Mouse (Mus musculus): ENCODE results near the gene Cdkn2aip. TPM values are rescaled to one million over a fixed set of nuclear protein-coding genes. Genes with fewer than 3 reads are reported as not detected.

Gene Cdkn2aip
- polyA plus RNA-seq, 1 experiment from 2014 or later = 47.6 TPM

DNA sequence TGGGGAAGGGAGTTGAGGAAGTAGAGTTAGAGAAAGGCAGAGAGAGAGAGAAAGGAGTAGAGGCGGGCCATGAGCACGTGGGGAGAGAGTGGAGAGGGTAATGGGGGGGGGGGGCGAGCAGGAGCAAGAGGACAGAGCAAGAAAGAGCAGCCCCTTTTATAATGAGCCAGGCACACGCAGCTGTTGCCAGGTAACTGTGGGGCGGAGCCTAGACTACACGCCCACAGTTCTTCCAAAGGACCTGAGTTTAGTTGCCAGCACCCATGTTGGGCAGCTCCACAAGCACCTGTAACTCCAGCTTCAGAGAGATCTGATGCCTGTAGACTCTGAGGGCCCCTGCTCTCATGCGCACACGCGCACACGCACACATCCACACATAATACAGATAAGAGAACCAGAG lies 21.9 kb downstream of the Cdkn2aip start:
- H3K36me3 ChIP-seq = no peaks in the 10 kb centered on the region

DNA sequence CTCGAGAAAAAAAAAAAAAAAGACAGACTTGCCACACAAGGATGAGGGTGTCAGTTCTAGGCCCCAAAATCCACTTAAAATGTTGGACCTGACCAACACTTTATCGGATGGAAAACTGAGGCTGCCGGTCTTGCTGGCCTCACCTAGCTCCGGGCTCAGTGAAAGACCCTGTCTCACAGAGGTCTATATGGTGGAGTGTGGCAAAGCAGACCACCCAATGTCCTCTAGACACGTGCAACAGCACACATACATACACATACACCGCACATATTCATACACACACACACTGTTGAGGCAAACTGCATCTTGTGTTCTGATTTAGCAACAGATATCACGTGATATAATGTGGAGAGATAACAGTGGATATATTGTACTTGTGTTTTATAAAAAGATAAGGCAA lies 22.4 kb downstream of the Cdkn2aip start:
- H3K27ac ChIP-seq = no peak overlapping the region
- peaks cover 8% of the 10 kb centered on the region; the same call in 1 of the 2 replicates for H3K27me3 ChIP-seq
- H3K4me3 ChIP-seq = no peak overlapping the region
- H3K4me2 ChIP-seq (replicated peaks) = peak overlapping the region; percentile 53; the same call in 1 of the 2 replicates
- no peaks in the 10 kb centered on the region for H3K36me3 ChIP-seq
- no peak for ATAC-seq (ENCODE audit: low FRiP score)
- 47% methylated on average over 7 of the region's 7 CpGs for WGBS
- peaks cover 7% of the 10 kb centered on the region; the same call in 1 of the 2 replicates for H3K4me1 ChIP-seq
- H3K9ac ChIP-seq = no peak overlapping the region
- peaks cover 7% of the 10 kb centered on the region; the same call in 1 of the 2 replicates for H3K9me3 ChIP-seq (replicated peaks)

More for the DNA sequence above, 21.9 kb downstream of the Cdkn2aip start:
- Histone ChIP-seq H3K4me3 (no peak overlapping the region), H3K27me3 (peaks cover 8% of the 10 kb centered on the region; the same call in 1 of the 2 replicates), H3K9me3 (replicated peaks) (peaks cover 7% of the 10 kb centered on the region; the same call in 1 of the 2 replicates), H3K4me1 (peaks cover 7% of the 10 kb centered on the region; the same call in 1 of the 2 replicates), H3K4me2 (replicated peaks) (no peak overlapping the region), H3K9ac (no peak overlapping the region), H3K27ac (no peak overlapping the region)
- ATAC-seq (ENCODE audit: low FRiP score) = no peak
- 76% methylated on average over 9 of the region's 10 CpGs for WGBS

DNA sequence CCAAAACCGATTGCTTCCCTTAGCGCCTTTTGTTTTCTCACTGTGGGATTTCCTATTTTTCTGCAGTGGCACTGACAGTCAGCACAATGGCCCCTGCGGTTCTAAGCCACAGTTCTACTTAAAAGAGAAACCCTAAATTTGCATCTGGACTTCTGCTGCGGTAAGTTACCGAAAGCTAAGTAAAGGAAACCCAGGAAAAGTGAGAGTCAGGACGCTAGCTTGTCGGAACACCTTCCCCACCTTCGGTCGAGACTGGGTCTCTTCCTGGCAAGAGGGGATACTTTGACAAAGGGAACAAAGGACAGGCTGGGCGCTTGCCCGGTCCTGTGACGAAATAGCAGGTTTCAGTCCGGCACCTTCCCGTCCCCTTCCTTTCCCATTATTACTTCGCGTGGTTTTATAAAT lies 23.1 kb downstream of the Cdkn2aip start:
- Histone ChIP-seq H3K9ac (peak overlapping the region; percentile 20), H3K4me1 (peaks cover 7% of the 10 kb centered on the region; the same call in 1 of the 2 replicates), H3K4me3 (peak overlapping the region; percentile 19), H3K9me3 (replicated peaks) (peaks cover 7% of the 10 kb centered on the region; the same call in 1 of the 2 replicates), H3K36me3 (no peaks in the 10 kb centered on the region), H3K27ac (no peak overlapping the region), H3K27me3 (peaks cover 8% of the 10 kb centered on the region; the same call in 1 of the 2 replicates), H3K4me2 (replicated peaks) (peak overlapping the region; percentile 53)
- 3% methylated on average over 16 of the region's 16 CpGs for WGBS
- no peak for ATAC-seq (ENCODE audit: low FRiP score)

DNA sequence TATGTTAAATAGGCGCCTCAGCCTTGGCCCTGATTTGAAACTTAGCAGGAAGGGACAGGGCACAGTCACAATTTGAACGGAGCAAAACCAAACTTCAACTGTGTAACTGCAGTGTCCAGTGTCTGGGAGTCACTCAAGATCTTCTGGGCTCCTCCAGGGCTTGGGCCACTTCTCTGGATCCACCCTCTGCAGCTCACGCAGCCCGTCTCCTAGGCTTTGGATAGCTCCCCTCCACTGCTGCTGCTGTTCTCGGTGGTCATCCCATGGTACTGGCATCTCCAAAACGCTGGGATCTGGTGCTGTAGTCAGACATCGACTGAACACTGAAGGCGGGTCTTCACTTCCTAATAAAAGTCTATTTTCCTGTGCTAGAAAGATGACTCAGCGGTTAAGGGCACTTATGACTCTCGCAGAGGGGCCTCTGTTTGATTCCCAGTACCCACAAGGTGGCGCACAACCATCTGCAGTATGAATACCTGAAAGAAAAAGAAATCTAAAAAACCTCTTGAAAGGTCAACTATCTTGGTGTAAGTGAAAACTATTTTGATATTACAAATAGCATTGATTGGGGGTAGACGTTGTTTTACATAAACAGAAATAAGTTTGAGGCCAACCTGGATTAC lies 23.9 kb downstream of the Cdkn2aip start:
- no peak overlapping the region for H3K9ac ChIP-seq
- ATAC-seq (ENCODE audit: low FRiP score) = 0 out of 2 replicates have a peak, but pooled peaks have one; percentile 17
- WGBS = 52% methylated on average over 12 of the region's 12 CpGs
- H3K27me3 ChIP-seq = peaks cover 8% of the 10 kb centered on the region; the same call in 1 of the 2 replicates
- no peak overlapping the region for H3K4me3 ChIP-seq
- no peak overlapping the region for H3K4me2 ChIP-seq (replicated peaks)
- H3K36me3 ChIP-seq = no peaks in the 10 kb centered on the region
- no peak overlapping the region for H3K27ac ChIP-seq
- H3K4me1 ChIP-seq = peaks cover 7% of the 10 kb centered on the region; the same call in 1 of the 2 replicates
- peaks cover 7% of the 10 kb centered on the region; the same call in 1 of the 2 replicates for H3K9me3 ChIP-seq (replicated peaks)

DNA sequence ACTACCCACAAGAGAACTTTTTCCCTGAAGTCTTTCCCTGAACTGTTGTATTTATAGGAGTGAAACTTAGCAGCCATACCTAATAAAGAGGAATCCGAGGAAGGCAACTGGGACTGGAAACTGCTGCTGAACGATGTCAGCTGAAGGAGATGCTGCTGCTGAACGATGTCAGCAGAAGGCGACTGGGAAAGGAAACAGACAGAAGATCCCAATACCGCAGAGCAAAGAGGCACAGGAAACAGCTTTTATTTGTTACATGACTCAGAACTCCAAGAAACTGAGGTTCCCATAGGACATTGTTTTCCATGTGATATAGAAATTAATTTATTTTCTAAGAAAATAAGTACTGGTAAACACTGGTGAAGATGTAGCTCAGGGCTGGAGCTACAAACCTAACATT lies 29.3 kb downstream of the Cdkn2aip start:
- no peak overlapping the region for H3K4me2 ChIP-seq (replicated peaks)
- H3K36me3 ChIP-seq = no peaks in the 10 kb centered on the region
- no peak overlapping the region for H3K4me3 ChIP-seq
- H3K27ac ChIP-seq = no peak overlapping the region
- H3K4me1 ChIP-seq = 0 out of 2 replicates have a peak, but pooled peaks cover 2% of the 10 kb centered on the region
- no peak for ATAC-seq (ENCODE audit: low FRiP score)
- peaks cover 4% of the 10 kb centered on the region; the same call in 1 of the 2 replicates for H3K9me3 ChIP-seq (replicated peaks)
- H3K9ac ChIP-seq = no peak overlapping the region
- 83% methylated on average over 5 of the region's 5 CpGs for WGBS
- no peaks in the 10 kb centered on the region for H3K27me3 ChIP-seq

DNA sequence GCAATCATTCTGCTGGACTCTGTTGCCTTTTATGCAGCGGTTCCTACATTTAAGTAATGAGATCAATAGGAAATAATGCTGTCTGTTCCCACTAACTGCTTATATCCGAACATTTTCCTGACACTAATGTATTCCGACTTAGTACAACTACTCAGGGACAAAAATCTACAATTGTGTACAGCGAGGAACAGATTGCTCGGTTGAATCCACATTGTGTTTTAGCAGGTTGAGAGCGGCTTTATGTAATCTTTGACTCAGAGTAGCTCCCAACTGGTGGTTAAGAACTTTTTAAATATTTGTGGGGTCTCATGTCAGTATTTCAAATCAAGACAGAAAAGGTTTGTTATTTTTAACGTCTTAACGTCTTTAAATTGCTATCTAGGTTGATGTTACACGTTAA lies 29.7 kb downstream of the Cdkn2aip start:
- Histone ChIP-seq H3K9me3 (replicated peaks) (no peaks in the 10 kb centered on the region), H3K36me3 (no peaks in the 10 kb centered on the region), H3K27me3 (no peaks in the 10 kb centered on the region), H3K27ac (no peak overlapping the region), H3K9ac (no peak overlapping the region), H3K4me1 (no peaks in the 10 kb centered on the region), H3K4me2 (replicated peaks) (no peak overlapping the region), H3K4me3 (no peak overlapping the region)
- ATAC-seq (ENCODE audit: low FRiP score) = no peak
- 90% methylated on average over 9 of the region's 9 CpGs for WGBS

DNA sequence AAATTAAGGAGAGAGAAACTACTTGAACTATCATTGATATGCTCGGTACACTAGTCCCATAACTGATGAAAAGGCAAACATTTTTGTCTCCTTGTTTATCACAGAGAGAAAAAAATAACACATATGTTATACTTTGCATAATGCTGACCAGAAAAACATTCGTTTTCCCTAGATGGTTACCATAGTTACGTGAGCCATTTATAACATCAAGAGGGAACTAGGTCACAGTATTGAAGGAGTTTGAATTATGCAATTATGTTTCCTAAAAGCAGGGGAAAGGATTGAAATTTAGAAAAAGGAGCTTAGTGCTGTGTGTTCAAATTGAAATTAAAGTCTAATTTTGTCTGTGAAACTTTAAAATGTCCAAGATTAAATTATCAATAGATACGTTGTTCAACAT lies 33.4 kb downstream of the Cdkn2aip start:
- no peak overlapping the region for H3K4me2 ChIP-seq (replicated peaks)
- no peak overlapping the region for H3K4me3 ChIP-seq
- no peak overlapping the region for H3K9ac ChIP-seq
- no peak for ATAC-seq (ENCODE audit: low FRiP score)
- H3K4me1 ChIP-seq = peaks cover 7% of the 10 kb centered on the region
- H3K27ac ChIP-seq = no peak overlapping the region
- WGBS = 86% methylated on average over 4 of the region's 4 CpGs
- no peaks in the 10 kb centered on the region for H3K9me3 ChIP-seq (replicated peaks)
- H3K27me3 ChIP-seq = no peaks in the 10 kb centered on the region
- H3K36me3 ChIP-seq = no peaks in the 10 kb centered on the region

DNA sequence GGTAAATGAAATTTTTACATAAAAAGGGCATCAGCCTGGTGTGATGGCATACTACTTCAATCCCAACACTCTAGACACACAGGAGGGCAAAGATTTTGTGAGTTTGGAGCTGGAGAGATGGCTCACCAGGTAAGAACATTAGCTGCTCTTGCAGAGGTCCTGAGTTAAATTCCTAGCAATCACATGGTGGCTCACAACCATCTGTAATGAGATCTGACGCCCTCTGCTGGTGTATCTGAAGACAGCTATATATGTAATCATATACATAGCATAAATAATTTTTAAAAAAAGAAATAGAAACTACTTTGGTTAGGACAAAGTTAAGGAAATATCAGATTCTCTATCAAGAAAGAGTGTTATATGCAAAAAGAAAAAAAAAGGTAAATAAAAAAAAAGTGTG lies 34.1 kb downstream of the Cdkn2aip start:
- H3K9me3 ChIP-seq (replicated peaks) = no peaks in the 10 kb centered on the region
- ATAC-seq (ENCODE audit: low FRiP score) = no peak

DNA sequence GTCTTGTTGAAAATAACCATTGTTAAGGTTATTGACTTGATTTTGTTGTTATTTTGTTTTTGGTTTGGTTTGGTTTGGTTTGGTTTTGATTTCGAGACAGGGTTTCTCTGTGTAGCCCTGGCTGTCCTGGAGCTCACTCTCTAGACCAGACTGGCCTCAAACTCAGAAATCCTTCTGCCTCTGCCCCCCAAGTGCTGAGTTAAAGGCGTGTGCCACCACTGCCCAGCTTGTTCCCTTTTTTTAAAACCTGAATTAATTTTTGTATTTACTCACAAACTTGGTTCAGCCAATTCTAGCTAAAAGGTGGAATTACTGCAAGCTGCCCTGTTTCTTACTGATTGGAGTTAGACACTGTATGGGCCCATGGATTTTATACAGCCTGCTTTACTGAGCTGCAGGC lies 37.1 kb downstream of the Cdkn2aip start:
- Histone ChIP-seq H3K9ac (no peak overlapping the region; the same call in 1 of the 2 replicates), H3K27ac (no peak overlapping the region), H3K36me3 (no peaks in the 10 kb centered on the region), H3K4me1 (peaks cover 7% of the 10 kb centered on the region), H3K4me2 (replicated peaks) (peak overlapping the region; percentile 74), H3K9me3 (replicated peaks) (no peaks in the 10 kb centered on the region), H3K4me3 (no peak overlapping the region; the same call in 1 of the 2 replicates), H3K27me3 (no peaks in the 10 kb centered on the region)
- no peak for ATAC-seq (ENCODE audit: low FRiP score)
- WGBS = 58% methylated on average over 2 of the region's 2 CpGs

More for the DNA sequence above, 34.1 kb downstream of the Cdkn2aip start:
- Histone ChIP-seq H3K4me2 (replicated peaks) (no peak overlapping the region), H3K4me3 (no peak overlapping the region), H3K27ac (no peak overlapping the region), H3K4me1 (peaks cover 7% of the 10 kb centered on the region), H3K36me3 (no peaks in the 10 kb centered on the region), H3K9ac (no peak overlapping the region), H3K27me3 (no peaks in the 10 kb centered on the region)
- 83% methylated on average over 1 of the region's 1 CpGs for WGBS

DNA sequence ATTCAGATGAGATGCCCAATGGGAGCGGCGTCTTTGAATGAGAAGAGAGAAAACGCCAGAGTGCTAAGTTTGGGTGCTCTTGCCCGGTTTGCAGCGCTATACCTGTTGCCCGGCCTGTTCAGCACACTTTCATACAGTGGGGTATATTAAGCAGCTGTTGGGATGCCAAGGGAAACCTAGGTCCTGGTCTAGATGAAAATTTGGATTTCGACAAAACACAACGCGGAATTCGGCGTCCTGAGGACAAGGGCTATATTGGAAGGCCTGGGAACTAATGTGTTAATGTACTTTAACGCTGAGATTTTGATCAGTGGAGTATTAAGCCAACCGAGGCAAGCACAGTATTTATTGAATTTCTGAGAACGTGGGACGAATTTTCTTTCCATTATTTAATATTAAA lies 37.5 kb downstream of the Cdkn2aip start:
- no peak for ATAC-seq (ENCODE audit: low FRiP score)
- peak overlapping the region; percentile 95 for H3K27ac ChIP-seq
- WGBS = 2% methylated on average over 15 of the region's 15 CpGs
- H3K4me1 ChIP-seq = peaks cover 7% of the 10 kb centered on the region
- H3K4me3 ChIP-seq = peak overlapping the region; percentile 89
- no peaks in the 10 kb centered on the region for H3K9me3 ChIP-seq (replicated peaks)
- H3K36me3 ChIP-seq = no peaks in the 10 kb centered on the region
- peak overlapping the region; percentile 74 for H3K4me2 ChIP-seq (replicated peaks)
- peak overlapping the region; percentile 91 for H3K9ac ChIP-seq
- H3K27me3 ChIP-seq = no peaks in the 10 kb centered on the region

DNA sequence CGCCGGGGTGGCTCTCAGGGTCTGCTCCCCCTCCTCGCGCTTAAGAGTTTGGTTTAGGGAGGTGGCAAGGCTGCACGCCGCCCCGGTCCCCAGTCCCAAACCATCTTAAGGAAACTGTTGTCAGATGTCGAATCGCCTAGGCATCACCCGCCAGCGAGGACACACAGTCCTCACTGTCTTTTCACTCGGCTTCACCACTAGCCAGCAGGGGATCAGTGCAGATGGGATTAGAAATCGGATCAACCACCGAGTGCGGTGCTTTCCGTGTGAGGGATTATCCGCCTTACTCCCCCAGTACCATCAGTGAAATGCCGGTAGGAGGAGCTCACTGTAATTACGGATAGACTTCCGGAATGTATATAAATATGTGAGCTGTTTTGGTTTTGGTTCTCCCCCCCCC lies 37.9 kb downstream of the Cdkn2aip start:
- Histone ChIP-seq H3K4me1 (peaks cover 7% of the 10 kb centered on the region), H3K9me3 (replicated peaks) (no peaks in the 10 kb centered on the region), H3K4me3 (peak overlapping the region; percentile 89), H3K4me2 (replicated peaks) (peak overlapping the region; percentile 74), H3K9ac (peak overlapping the region; percentile 91), H3K36me3 (no peaks in the 10 kb centered on the region), H3K27me3 (no peaks in the 10 kb centered on the region), H3K27ac (peak overlapping the region; percentile 95)
- under 1% methylated on average over 20 of the region's 20 CpGs for WGBS
- peak; percentile 3; the same call in 1 of the 2 replicates for ATAC-seq (ENCODE audit: low FRiP score)

DNA sequence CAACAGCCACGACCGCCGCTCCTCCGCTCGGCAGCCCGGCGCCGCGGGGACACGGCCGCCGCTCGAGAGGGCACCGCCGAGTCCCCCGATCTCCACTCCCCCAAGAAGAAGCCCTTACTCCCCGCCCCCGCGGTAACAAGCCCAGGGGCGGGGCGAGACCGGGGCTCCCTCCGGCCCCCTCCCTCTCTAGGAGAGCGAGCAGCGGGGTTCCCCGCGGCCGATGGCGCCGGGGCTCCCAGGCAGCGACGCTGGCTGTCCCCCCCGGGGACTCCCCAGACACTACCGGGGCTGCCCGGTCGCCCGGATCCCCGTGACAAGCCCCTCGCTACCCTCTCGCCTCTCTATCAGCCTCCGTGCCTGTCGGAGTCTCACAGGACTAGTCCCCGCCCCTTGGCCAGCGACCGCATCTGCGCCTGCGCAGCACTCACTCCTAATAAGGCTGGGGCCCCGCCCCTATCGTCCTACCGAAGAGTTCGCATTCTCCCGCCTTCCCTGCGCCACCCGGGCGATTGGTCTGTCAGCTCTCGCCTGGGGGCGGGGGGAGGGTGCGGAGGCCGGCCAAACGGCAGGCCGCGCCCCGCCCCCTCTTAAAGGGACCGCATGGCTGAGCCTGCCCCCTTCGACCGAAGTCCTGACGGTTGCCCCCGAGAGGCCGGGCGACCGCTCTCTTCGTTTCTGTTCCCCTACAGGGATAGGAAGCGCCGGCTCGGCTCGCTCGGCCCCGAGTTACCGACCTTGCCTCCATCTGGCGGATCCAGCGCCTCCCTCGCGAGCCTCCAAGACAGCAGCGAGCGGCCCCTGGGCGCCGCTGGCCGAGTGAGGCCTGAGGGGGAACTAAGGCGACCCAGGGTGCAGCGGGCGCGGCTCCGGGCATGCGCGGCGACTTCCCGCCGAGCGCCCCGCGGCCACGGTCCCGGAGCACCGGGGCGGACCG lies 38.7 kb downstream of the Cdkn2aip start, which contains the start of gene Ing2:
Gene Ing2 (minus strand): TSS at position 780 of the 934 bp plus-strand sequence.
- peak within 1 kb of the TSS; percentile 91 for H3K9ac ChIP-seq
- under 1% methylated on average over 87 of the region's 106 CpGs for WGBS

More for the DNA sequence above, 38.7 kb downstream of the Cdkn2aip start, which contains the start of gene Ing2:
- Histone ChIP-seq H3K27me3 (no peaks in the 10 kb centered on the region), H3K36me3 (no peaks in the 10 kb centered on the region), H3K27ac (peak within 1 kb of the TSS; percentile 95), H3K9me3 (replicated peaks) (no peaks in the 10 kb centered on the region), H3K4me3 (peak within 1 kb of the TSS; percentile 89), H3K4me2 (replicated peaks) (peak within 1 kb of the TSS; percentile 74), H3K4me1 (peaks cover 7% of the 10 kb centered on the region)
- ATAC-seq (ENCODE audit: low FRiP score) = peak; percentile 93
